Mouse (Mus musculus): Measurements from ENCODE around the gene Tgfbrap1.
"Not testable (repeated sequence)": the region's sequence is repeated elsewhere in the genome, so short reads cannot be mapped to it uniquely, and the experiment has no call there.

Gene Tgfbrap1

DNA sequence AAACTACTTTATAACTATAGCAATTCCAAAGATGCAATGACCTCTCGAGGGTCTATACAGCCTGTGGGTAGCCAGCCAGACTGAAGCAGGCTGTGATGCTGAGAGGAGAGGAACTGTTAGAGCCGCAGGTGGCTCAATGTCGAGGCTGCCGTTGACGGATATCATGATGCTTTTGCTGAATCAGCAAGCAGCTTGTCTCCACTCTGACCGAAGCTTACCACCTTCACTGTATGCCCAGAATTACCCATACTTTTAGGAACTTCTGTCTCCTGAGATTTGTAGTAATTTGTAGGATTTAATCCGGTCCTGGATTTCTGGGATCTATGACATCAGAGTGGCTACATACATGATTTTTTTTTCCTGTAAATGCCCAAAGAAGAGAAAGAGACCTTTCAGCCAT, 62.4 kb downstream of the Tgfbrap1 start:
- DNase-seq (ENCODE audit: low spot score in 2 of 2): no peak

DNA sequence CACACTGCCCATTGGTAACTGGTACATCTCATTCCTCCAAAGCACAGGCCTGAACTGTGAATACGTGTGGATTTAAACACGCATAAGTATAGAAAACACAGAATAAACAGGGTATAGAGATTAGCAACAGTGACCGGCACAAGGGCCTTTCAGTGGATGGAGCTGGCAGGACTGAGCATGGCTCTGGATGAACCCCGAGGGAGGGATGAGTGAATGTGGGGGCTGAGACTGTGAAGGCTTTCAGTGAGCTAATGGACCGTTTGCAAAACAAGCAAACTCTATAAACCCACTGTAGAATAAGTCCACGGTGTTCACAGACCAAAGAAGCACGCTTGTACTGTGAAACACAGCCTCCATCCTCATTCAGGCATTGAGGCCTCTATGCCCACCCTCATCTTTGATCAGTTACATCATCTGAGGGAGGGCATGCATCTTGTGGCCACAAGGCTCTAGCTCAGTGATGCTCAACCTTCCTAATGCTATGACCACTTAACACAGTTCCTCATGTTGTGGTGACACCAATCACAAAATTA, 83.2 kb downstream of the Tgfbrap1 start:
- not testable (repeated sequence) for DNase-seq (ENCODE audit: low spot score in 2 of 2)

DNA sequence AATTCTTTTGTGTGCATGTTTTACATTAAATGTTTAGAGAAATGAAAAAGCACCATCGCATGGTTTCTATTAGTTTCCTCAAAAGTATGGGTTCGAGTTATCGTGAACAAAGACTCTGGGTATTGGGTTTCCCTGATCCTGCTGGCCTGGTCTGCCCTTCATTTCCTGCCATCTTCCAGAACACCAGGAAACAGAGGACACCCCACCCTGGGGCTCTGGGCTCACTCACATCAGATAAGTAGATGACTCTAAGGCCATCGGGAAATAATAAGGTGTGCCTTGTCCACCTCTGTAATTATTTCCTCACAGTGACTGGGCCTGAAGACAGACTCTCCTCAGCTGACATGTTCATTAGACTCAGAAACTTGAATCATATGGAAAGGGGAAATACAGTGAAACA, 88.0 kb downstream of the Tgfbrap1 start:
- DNase-seq (ENCODE audit: low spot score in 2 of 2): no peak

DNA sequence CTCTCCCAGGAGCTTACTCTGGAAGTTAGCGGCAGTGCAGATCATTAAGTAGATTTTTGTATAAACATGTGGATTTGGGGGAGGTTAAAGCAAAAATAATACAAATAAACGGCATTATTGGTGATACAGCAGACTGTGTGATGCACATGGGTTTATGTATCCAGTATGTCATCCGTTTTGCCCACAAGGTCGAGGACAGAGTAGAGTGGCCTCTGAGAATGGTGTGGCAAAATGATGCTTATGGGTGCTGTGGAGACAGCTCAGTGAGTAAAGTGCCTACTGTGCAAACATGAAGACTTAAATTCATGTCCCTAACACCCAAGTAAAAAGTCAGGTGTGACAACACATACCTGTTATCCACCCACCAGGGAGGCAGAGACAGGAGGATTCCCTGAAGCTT, 91.9 kb downstream of the Tgfbrap1 start:
- no peak for DNase-seq (ENCODE audit: low spot score in 2 of 2)

DNA sequence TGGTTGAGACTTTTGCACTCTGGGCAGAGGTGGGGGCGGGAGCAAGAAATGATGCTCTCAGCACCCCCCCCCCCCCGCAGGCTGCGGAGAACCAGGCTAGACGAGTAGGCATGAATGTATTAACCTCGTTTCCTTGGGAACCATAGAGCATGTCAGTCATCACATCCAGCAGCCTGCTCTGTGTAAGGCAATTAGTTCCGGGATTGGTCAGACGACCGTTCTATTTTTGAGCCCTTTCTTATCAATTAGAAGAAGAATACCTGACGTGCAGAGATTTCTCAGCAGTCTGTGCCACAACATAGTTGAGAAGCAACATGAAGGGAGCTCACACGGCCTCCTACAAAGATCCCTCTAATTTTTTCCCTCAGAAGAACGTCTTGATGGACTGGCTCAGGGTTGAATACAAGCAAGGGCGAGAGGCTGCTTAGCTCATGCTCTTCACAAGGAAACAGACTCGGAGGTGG, 92.4 kb downstream of the Tgfbrap1 start:
- DNase-seq (ENCODE audit: low spot score in 2 of 2): no peak

Measured in frontal cortex, postnatal 25 days (tissue).